Mouse (Mus musculus): ENCODE measurements around the gene Uvssa. TPM values are rescaled to one million over a fixed set of nuclear protein-coding genes. Genes with fewer than 3 reads are reported as not detected.

The Uvssa gene
- polyA plus RNA-seq, 1 experiment from 2014 or later, result 8.1 TPM

- no peak overlapping the region for H3K9ac ChIP-seq (ENCODE audit: low read depth, low read length)
- no peaks in the 10 kb centered on the region for H3K9me3 ChIP-seq (replicated peaks; ENCODE audit: control insufficient read depth, low read length, poor library complexity, severe bottlenecking)
- no peak overlapping the region for H3K4me3 ChIP-seq (ENCODE audit: low read depth, low read length)
- no peak overlapping the region for H3K4me2 ChIP-seq (ENCODE audit: low read length)
- H3K4me1 ChIP-seq (ENCODE audit: control insufficient read depth, insufficient read depth, low read length), result no peaks in the 10 kb centered on the region
- no peak overlapping the region for H3K27ac ChIP-seq (ENCODE audit: low read length)
- WGBS, result 98% methylated on average over 4 of the region's 4 CpGs
- H3K36me3 ChIP-seq (ENCODE audit: control insufficient read depth, insufficient read depth, low read length), result peaks cover 14% of the 10 kb centered on the region
- ATAC-seq, result no peak
- no peaks in the 10 kb centered on the region for H3K27me3 ChIP-seq (ENCODE audit: control insufficient read depth, insufficient read depth, low read depth, low read length)
Measured at GRCm38 (mm10) chr5:33358467-33358866, 19.9 kb upstream of the Uvssa start.

- no peak overlapping the region for H3K4me2 ChIP-seq (ENCODE audit: low read length)
- H3K27me3 ChIP-seq (ENCODE audit: control insufficient read depth, insufficient read depth, low read depth, low read length), result no peaks in the 10 kb centered on the region
- ATAC-seq, result no peak
- H3K36me3 ChIP-seq (ENCODE audit: control insufficient read depth, insufficient read depth, low read length), result peaks cover 30% of the 10 kb centered on the region
- no peaks in the 10 kb centered on the region for H3K4me1 ChIP-seq (ENCODE audit: control insufficient read depth, insufficient read depth, low read length)
- no peaks in the 10 kb centered on the region for H3K9me3 ChIP-seq (replicated peaks; ENCODE audit: control insufficient read depth, low read length, poor library complexity, severe bottlenecking)
- 92% methylated on average over 5 of the region's 5 CpGs for WGBS
- no peak overlapping the region for H3K9ac ChIP-seq (ENCODE audit: low read depth, low read length)
- no peak overlapping the region for H3K27ac ChIP-seq (ENCODE audit: low read length)
- H3K4me3 ChIP-seq (ENCODE audit: low read depth, low read length), result no peak overlapping the region
Measured at GRCm38 (mm10) chr5:33363263-33363662, 15.1 kb upstream of the Uvssa start.

GRCm38 (mm10) chr5:33368651-33369050 lies 9.7 kb upstream of the Uvssa start:
- 85% methylated on average over 4 of the region's 4 CpGs for WGBS
- Histone ChIP-seq H3K27ac (ENCODE audit: low read length) (no peak overlapping the region), H3K27me3 (ENCODE audit: control insufficient read depth, insufficient read depth, low read depth, low read length) (no peaks in the 10 kb centered on the region), H3K4me2 (ENCODE audit: low read length) (no peak overlapping the region), H3K4me3 (ENCODE audit: low read depth, low read length) (no peak overlapping the region), H3K9ac (ENCODE audit: low read depth, low read length) (no peak overlapping the region), H3K36me3 (ENCODE audit: control insufficient read depth, insufficient read depth, low read length) (peaks cover 52% of the 10 kb centered on the region), H3K4me1 (ENCODE audit: control insufficient read depth, insufficient read depth, low read length) (no peaks in the 10 kb centered on the region), H3K9me3 (replicated peaks; ENCODE audit: control insufficient read depth, low read length, poor library complexity, severe bottlenecking) (no peaks in the 10 kb centered on the region)
- ATAC-seq, result no peak

DNA sequence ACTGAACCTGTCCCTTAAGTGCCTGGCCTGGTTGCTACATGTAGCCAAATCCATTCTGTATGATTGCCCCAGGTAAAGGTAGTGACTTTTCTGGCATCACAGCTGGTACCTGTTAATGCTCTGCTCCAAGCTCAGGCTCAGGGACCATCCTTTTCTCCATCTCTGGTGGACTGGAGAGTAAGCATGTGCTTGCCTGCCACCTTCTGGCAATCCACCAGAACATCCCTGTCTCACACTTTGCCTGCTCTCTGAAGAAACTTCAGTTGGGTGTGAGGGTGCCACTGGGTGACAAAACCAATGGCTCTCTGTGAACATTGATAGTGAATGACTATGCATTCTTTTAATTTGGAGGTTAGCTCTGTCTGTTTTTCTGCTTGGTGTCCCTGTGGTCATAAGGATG lies 7.2 kb upstream of the Uvssa start:
- peak; percentile 44; the same call in 1 of the 2 replicates for ATAC-seq

GRCm38 (mm10) chr5:33371668-33372067 lies 6.7 kb upstream of the Uvssa start:
- H3K9me3 ChIP-seq (replicated peaks; ENCODE audit: control insufficient read depth, low read length, poor library complexity, severe bottlenecking), result no peaks in the 10 kb centered on the region
- no peak overlapping the region for H3K4me3 ChIP-seq (ENCODE audit: low read depth, low read length)
- H3K36me3 ChIP-seq (ENCODE audit: control insufficient read depth, insufficient read depth, low read length), result peaks cover 44% of the 10 kb centered on the region
- 86% methylated on average over 4 of the region's 4 CpGs for WGBS
- H3K4me2 ChIP-seq (ENCODE audit: low read length), result no peak overlapping the region
- no peaks in the 10 kb centered on the region for H3K4me1 ChIP-seq (ENCODE audit: control insufficient read depth, insufficient read depth, low read length)
- H3K9ac ChIP-seq (ENCODE audit: low read depth, low read length), result no peak overlapping the region
- H3K27me3 ChIP-seq (ENCODE audit: control insufficient read depth, insufficient read depth, low read depth, low read length), result no peaks in the 10 kb centered on the region
- H3K27ac ChIP-seq (ENCODE audit: low read length), result no peak overlapping the region
- ATAC-seq, result no peak

More for the DNA sequence above, 7.2 kb upstream of the Uvssa start:
- Histone ChIP-seq H3K27me3 (ENCODE audit: control insufficient read depth, insufficient read depth, low read depth, low read length) (no peaks in the 10 kb centered on the region), H3K36me3 (ENCODE audit: control insufficient read depth, insufficient read depth, low read length) (peaks cover 48% of the 10 kb centered on the region), H3K4me1 (ENCODE audit: control insufficient read depth, insufficient read depth, low read length) (no peaks in the 10 kb centered on the region), H3K4me2 (ENCODE audit: low read length) (no peak overlapping the region), H3K9ac (ENCODE audit: low read depth, low read length) (no peak overlapping the region), H3K4me3 (ENCODE audit: low read depth, low read length) (no peak overlapping the region), H3K27ac (ENCODE audit: low read length) (no peak overlapping the region), H3K9me3 (replicated peaks; ENCODE audit: control insufficient read depth, low read length, poor library complexity, severe bottlenecking) (no peaks in the 10 kb centered on the region)

- WGBS, result 79% methylated on average over 18 of the region's 18 CpGs
- no peak overlapping the region for H3K27ac ChIP-seq (ENCODE audit: low read length)
- no peak overlapping the region for H3K4me2 ChIP-seq (ENCODE audit: low read length)
- ATAC-seq, result no peak
- no peak overlapping the region for H3K4me3 ChIP-seq (ENCODE audit: low read depth, low read length)
- no peaks in the 10 kb centered on the region for H3K27me3 ChIP-seq (ENCODE audit: control insufficient read depth, insufficient read depth, low read depth, low read length)
- no peak overlapping the region for H3K9ac ChIP-seq (ENCODE audit: low read depth, low read length)
- H3K9me3 ChIP-seq (replicated peaks; ENCODE audit: control insufficient read depth, low read length, poor library complexity, severe bottlenecking), result no peaks in the 10 kb centered on the region
- peaks cover 42% of the 10 kb centered on the region for H3K36me3 ChIP-seq (ENCODE audit: control insufficient read depth, insufficient read depth, low read length)
- H3K4me1 ChIP-seq (ENCODE audit: control insufficient read depth, insufficient read depth, low read length), result peaks cover 3% of the 10 kb centered on the region
Measured at GRCm38 (mm10) chr5:33372331-33373038, 5.9 kb upstream of the Uvssa start.

GRCm38 (mm10) chr5:33377176-33377575 lies 1.2 kb upstream of the Uvssa start:
- 0 out of 2 replicates have a peak overlapping the region, but pooled peaks have one; percentile 63 for H3K4me3 ChIP-seq (ENCODE audit: low read depth, low read length)
- 72% methylated on average over 6 of the region's 6 CpGs for WGBS
- peak overlapping the region; percentile 86 for H3K4me2 ChIP-seq (ENCODE audit: low read length)
- H3K9me3 ChIP-seq (replicated peaks; ENCODE audit: control insufficient read depth, low read length, poor library complexity, severe bottlenecking), result no peaks in the 10 kb centered on the region
- no peak for ATAC-seq
- 0 out of 2 replicates have a peak overlapping the region, but pooled peaks have one; percentile 70 for H3K9ac ChIP-seq (ENCODE audit: low read depth, low read length)
- H3K36me3 ChIP-seq (ENCODE audit: control insufficient read depth, insufficient read depth, low read length), result peaks cover 19% of the 10 kb centered on the region
- no peak overlapping the region for H3K27ac ChIP-seq (ENCODE audit: low read length)
- H3K27me3 ChIP-seq (ENCODE audit: control insufficient read depth, insufficient read depth, low read depth, low read length), result no peaks in the 10 kb centered on the region
- H3K4me1 ChIP-seq (ENCODE audit: control insufficient read depth, insufficient read depth, low read length), result peaks cover 14% of the 10 kb centered on the region

DNA sequence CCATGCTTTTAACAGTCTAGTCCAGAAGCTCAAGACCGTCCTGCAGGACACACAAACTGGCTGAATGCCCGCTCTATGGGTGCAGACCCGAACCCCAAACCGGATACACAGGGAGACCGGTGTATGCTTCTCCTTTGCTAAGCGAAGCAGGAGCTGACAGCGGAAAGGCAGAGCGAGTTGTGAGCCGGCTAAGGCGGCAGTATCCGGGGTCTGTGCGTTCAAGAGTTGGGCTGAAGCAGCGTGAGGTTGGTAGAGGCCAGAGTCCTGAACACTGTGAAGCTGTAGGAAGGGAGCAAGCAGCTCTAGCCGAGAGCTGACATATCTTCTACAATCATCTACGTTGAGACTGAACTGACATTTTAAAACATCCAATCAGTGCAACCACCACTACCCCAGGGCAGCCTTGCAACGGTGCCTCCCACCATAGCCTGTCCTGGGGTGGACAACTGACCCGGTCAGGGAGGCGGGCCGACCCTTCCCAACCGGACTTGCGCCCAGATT lies 498 bp upstream of the Uvssa start:
- Histone ChIP-seq H3K9me3 (replicated peaks; ENCODE audit: control insufficient read depth, low read length, poor library complexity, severe bottlenecking) (no peaks in the 10 kb centered on the region), H3K4me1 (ENCODE audit: control insufficient read depth, insufficient read depth, low read length) (peaks cover 14% of the 10 kb centered on the region), H3K36me3 (ENCODE audit: control insufficient read depth, insufficient read depth, low read length) (peaks cover 13% of the 10 kb centered on the region), H3K27me3 (ENCODE audit: control insufficient read depth, insufficient read depth, low read depth, low read length) (no peaks in the 10 kb centered on the region), H3K4me2 (ENCODE audit: low read length) (peak overlapping the region; percentile 86), H3K27ac (ENCODE audit: low read length) (peak overlapping the region; percentile 96), H3K9ac (ENCODE audit: low read depth, low read length) (peak overlapping the region; percentile 70), H3K4me3 (ENCODE audit: low read depth, low read length) (peak overlapping the region; percentile 63)
- under 1% methylated on average over 21 of the region's 21 CpGs for WGBS
- no peak; the same call in none of the 2 replicates for ATAC-seq

- no peaks in the 10 kb centered on the region for H3K27me3 ChIP-seq (ENCODE audit: control insufficient read depth, insufficient read depth, low read depth, low read length)
- H3K4me3 ChIP-seq (ENCODE audit: low read depth, low read length), result no peak overlapping the region
- no peaks in the 10 kb centered on the region for H3K9me3 ChIP-seq (replicated peaks; ENCODE audit: control insufficient read depth, low read length, poor library complexity, severe bottlenecking)
- H3K36me3 ChIP-seq (ENCODE audit: control insufficient read depth, insufficient read depth, low read length), result peaks cover 11% of the 10 kb centered on the region; the same call in 1 of the 2 replicates
- WGBS, result 86% methylated on average over 11 of the region's 11 CpGs
- no peak for ATAC-seq
- no peaks in the 10 kb centered on the region for H3K4me1 ChIP-seq (ENCODE audit: control insufficient read depth, insufficient read depth, low read length)
- no peak overlapping the region for H3K4me2 ChIP-seq (ENCODE audit: low read length)
- no peak overlapping the region for H3K27ac ChIP-seq (ENCODE audit: low read length)
- H3K9ac ChIP-seq (ENCODE audit: low read depth, low read length), result no peak overlapping the region
Measured at GRCm38 (mm10) chr5:33387550-33387949, 9.2 kb downstream of the Uvssa start.

All from midbrain, embryonic 16.5 days (tissue).